Mouse (Mus musculus) intestine, postnatal 0 days (tissue): Measurements from ENCODE around the gene Gucy1b2. TPM values are rescaled to one million over a fixed set of nuclear protein-coding genes. Genes with fewer than 3 reads are reported as not detected.

ENCODE experiments used
- ATAC-seq: fragments of 200-750 bp; cut with Nextera tagmentation; 2 replicates; pipeline ENCODE4 v1.8.0; 2017; ENCODE audit warnings: mild to moderate bottlenecking, moderate TSS enrichment, moderate library complexity
- H3K27ac ChIP-seq: fragments of 300-500 bp; sonication (generic); 2 replicates; pipeline ENCODE4 v1.5.1; 2014; ENCODE audit warnings: mild to moderate bottlenecking, low read depth, low read length, moderate library complexity
- H3K27me3 ChIP-seq: fragments of 300-500 bp; sonication (generic); replicated peaks from 2 replicates; pipeline ENCODE4 v1.6.1; 2014; ENCODE audit warnings: low read length, mixed read lengths; ENCODE audit not compliant: control insufficient read depth, insufficient read depth
- H3K36me3 ChIP-seq: fragments of 300-500 bp; sonication (generic); 2 replicates; pipeline ENCODE4 v1.6.1; 2014; ENCODE audit warnings: mild to moderate bottlenecking, moderate library complexity; ENCODE audit not compliant: control insufficient read depth, insufficient read depth
- H3K4me1 ChIP-seq: fragments of 300-500 bp; sonication (generic); replicated peaks from 2 replicates; pipeline ENCODE4 v1.6.1; 2014; ENCODE audit warnings: antibody characterized with exemption, low read length, mixed read lengths; ENCODE audit not compliant: control insufficient read depth, insufficient read depth
- H3K4me2 ChIP-seq: fragments of 300-500 bp; sonication (generic); replicated peaks from 2 replicates; pipeline ENCODE4 v1.6.1; 2014; ENCODE audit warnings: low read depth, mild to moderate bottlenecking, moderate library complexity
- H3K4me3 ChIP-seq: fragments of 300-500 bp; sonication (generic); 2 replicates; pipeline ENCODE4 v1.5.1; 2014; ENCODE audit warnings: low read depth, low read length
- H3K9ac ChIP-seq: fragments of 300-500 bp; sonication (generic); 2 replicates; pipeline ENCODE4 v1.6.1; 2014; ENCODE audit warnings: mild to moderate bottlenecking, low read depth, low read length
- H3K9me3 ChIP-seq: fragments of 300-500 bp; sonication (generic); 2 replicates; pipeline ENCODE4 v1.6.1; 2016; ENCODE audit warnings: mixed run types; ENCODE audit not compliant: control insufficient read depth
- CTCF ChIP-seq: sonication (generic); IDR thresholded peaks from 2 replicates; pipeline ENCODE4 v1.5.1; 2016; ENCODE audit warnings: low read depth, mild to moderate bottlenecking, control low read depth, antibody characterized with exemption, moderate library complexity
- WGBS: fragments of 180-500 bp; shearing (Covaris S2); extraction: QIAGEN DNeasy Blood & Tissue Kit; methylation state at CpG from one replicate; pipeline ENCODE4 v1.1.7; 2014; 5-methylcytosine and 5-hydroxymethylcytosine counted together
- polyA plus RNA-seq: library from polyadenylated mRNA; unstranded; fragments of >200 nt; fragmentation: Nextera tagmentation; extraction: Ambion mirVana; gene quantifications from 2 replicates; pipeline ENCODE4 v1.2.1, GENCODE M21; 2015

The Gucy1b2 gene
- polyA plus RNA-seq, 1 experiment from 2014 or later, result 0.07 TPM

DNA sequence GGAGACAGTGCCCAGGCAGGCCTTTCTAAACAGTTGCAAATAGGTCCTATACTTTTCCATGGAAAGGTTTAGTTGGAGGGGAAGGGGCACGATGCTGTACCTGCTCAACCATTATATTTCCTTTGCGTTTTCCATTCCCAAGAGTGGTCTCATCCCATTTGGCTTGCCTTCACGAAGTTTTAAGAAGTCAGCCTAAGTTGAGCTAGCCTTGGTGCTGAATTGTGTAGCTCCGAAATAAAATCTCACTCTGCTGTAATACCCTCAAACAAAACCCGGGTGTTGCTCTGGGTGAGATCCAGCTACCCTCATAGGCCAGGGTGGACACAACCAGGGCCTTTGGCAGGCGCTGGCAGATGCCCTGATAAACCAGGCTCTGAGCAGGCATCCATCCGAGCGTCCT is 25.3 kb upstream of the Gucy1b2 start:
- no peak overlapping the region for H3K4me3 ChIP-seq
- no peak for TF ChIP-seq CTCF
- H3K36me3 ChIP-seq, result no peaks in the 10 kb centered on the region
- 0 out of 2 replicates have a peak, but pooled peaks cover 2% of the 10 kb centered on the region for H3K27me3 ChIP-seq
- H3K9ac ChIP-seq, result no peak overlapping the region
- no peak overlapping the region for H3K4me2 ChIP-seq
- no peak for ATAC-seq
- H3K9me3 ChIP-seq, result no peaks in the 10 kb centered on the region
- H3K27ac ChIP-seq, result no peak overlapping the region
- 36% methylated on average over 8 of the region's 8 CpGs for WGBS
- H3K4me1 ChIP-seq, result no peaks in the 10 kb centered on the region

DNA sequence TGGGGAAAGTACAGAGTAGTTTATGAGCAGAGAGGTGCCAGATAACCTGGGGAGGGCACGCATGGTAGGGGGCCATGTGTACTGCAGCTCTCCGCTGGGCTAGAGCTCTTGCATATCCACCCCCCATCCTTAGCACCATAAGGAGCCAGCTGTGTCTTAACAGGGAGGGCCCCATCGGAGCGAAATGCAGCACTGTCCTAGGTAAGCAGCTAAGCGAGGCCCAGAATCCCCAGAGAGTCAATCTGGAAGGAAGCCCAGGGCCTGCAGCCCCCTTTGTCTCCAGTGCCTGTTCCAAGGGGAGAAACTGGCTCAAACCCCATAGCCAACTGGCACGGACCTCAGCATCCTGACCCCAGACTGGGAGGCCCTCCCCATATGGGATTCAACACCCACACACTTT is 23.3 kb upstream of the Gucy1b2 start:
- Histone ChIP-seq H3K4me1 (no peaks in the 10 kb centered on the region), H3K27ac (no peak overlapping the region), H3K9ac (no peak overlapping the region), H3K36me3 (no peaks in the 10 kb centered on the region), H3K9me3 (no peaks in the 10 kb centered on the region), H3K27me3 (0 out of 2 replicates have a peak, but pooled peaks cover 2% of the 10 kb centered on the region), H3K4me3 (no peak overlapping the region), H3K4me2 (no peak overlapping the region)
- no peak for TF ChIP-seq CTCF
- WGBS, result 55% methylated on average over 6 of the region's 6 CpGs
- ATAC-seq, result no peak

DNA sequence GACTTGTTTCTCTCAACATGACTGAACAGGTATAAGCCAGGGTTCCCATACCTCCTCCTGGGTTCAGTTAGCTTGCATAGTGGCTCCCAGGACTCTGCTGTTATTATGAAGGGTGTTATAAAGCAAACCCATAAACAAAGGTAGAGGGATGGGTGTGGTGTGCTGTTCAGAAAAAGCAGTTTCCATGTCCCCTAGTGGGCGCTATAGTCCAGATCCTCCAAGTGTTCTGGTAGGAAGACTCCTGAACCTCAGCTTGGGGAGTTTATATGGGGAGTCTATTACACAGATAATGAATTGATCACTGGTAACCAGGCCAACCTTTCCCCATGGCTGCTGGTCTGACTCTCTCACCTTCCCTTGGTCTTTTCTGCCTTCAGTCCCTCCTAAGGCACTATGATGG is 18.4 kb upstream of the Gucy1b2 start:
- H3K4me3 ChIP-seq, result no peak overlapping the region
- no peak overlapping the region for H3K27ac ChIP-seq
- H3K4me1 ChIP-seq, result no peaks in the 10 kb centered on the region
- TF ChIP-seq CTCF, result peak; percentile 47; the same call in 1 of the 2 replicates
- H3K9ac ChIP-seq, result no peak overlapping the region
- 59% methylated on average over 1 of the region's 1 CpGs for WGBS
- no peaks in the 10 kb centered on the region for H3K36me3 ChIP-seq
- no peak for ATAC-seq
- 0 out of 2 replicates have a peak, but pooled peaks cover 2% of the 10 kb centered on the region for H3K27me3 ChIP-seq
- H3K4me2 ChIP-seq, result no peak overlapping the region
- no peaks in the 10 kb centered on the region for H3K9me3 ChIP-seq

DNA sequence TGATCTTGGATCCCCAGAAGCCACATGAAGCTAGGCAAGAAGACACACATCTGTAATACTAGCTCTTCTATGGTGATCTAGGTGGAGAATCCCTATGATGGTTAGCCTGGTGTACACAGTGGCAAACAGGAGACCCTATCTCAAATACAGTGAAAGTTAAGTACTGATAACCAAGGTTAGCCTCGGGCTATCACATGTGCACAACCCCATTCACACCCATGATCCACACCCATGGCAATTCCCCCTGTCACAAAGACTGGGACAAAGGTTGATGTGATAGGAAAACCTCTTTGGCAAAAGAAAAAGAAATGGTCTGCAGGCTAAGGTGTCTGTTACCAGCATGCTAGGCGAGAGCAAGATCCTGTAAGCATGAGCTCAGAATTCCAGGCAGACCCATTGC is 16.0 kb upstream of the Gucy1b2 start:
- no peak for ATAC-seq
- no peak overlapping the region for H3K4me3 ChIP-seq
- H3K4me1 ChIP-seq, result no peaks in the 10 kb centered on the region
- no peaks in the 10 kb centered on the region for H3K27me3 ChIP-seq
- WGBS, result 45% methylated on average over 2 of the region's 2 CpGs
- H3K36me3 ChIP-seq, result no peaks in the 10 kb centered on the region
- no peaks in the 10 kb centered on the region for H3K9me3 ChIP-seq
- no peak overlapping the region for H3K4me2 ChIP-seq
- H3K27ac ChIP-seq, result no peak overlapping the region
- no peak overlapping the region for H3K9ac ChIP-seq
- no peak for TF ChIP-seq CTCF

DNA sequence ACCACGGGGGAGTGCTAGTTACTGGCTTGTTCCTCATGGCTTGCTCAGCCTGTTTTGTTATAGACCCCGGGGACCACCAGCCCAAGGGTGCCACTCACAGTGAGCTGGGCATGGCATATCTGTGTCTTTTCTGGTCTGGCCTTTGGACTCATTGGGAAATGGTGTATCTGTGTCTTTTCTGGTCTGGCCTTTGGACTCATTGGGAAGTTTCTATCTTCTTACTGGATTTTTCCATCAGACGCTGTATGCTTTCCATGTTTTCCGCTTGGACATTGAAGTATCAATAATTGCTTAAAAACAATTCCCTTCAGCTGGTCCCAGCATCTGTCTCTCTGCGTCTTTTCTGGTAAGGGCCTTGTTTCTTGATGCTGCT is 12.7 kb upstream of the Gucy1b2 start:
- 66% methylated on average over 5 of the region's 5 CpGs for WGBS
- Histone ChIP-seq H3K9me3 (no peaks in the 10 kb centered on the region), H3K4me2 (peak overlapping the region; percentile 44; the same call in 1 of the 2 replicates), H3K36me3 (no peaks in the 10 kb centered on the region), H3K4me1 (no peaks in the 10 kb centered on the region; the same call in 1 of the 2 replicates), H3K4me3 (no peak overlapping the region), H3K9ac (no peak overlapping the region), H3K27ac (peak overlapping the region; percentile 90), H3K27me3 (no peaks in the 10 kb centered on the region)
- ATAC-seq, result peak; percentile 88
- no peak for TF ChIP-seq CTCF

DNA sequence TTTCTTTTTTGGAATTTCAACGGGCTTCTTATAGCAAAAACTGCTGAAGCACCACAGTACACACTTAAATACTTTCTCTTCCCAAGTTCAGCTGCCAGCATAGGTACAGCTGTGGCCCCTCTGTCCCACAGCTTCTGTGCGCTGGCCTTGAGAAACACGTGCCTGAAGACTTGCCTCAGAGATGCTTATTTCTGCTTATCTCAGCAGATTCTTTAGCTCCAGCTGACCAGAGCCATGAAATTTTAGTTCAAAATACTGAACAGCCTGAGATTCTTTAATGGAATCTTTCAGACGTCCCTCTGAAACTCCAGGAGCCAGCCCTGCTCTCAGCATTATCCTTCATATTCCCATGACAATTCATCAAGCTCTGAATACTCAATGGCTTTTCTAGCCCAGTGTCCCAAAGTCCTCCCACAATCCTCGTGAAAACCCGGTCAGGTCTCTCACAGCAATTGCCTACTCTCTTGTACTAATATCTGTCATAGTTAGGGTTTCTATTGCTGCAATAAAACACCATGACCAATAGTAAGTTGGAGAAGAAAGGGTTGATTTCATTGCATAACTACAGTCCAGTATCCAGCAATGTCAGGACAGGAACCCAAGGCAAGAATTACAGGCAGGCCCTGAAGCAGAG is 12.1 kb upstream of the Gucy1b2 start:
- H3K27me3 ChIP-seq, result no peaks in the 10 kb centered on the region
- H3K4me3 ChIP-seq, result no peak overlapping the region
- H3K9ac ChIP-seq, result no peak overlapping the region
- no peaks in the 10 kb centered on the region for H3K9me3 ChIP-seq
- ATAC-seq, result peak; percentile 89
- peak overlapping the region; percentile 90 for H3K27ac ChIP-seq
- H3K36me3 ChIP-seq, result no peaks in the 10 kb centered on the region
- H3K4me1 ChIP-seq, result no peaks in the 10 kb centered on the region; the same call in 1 of the 2 replicates
- 47% methylated on average over 6 of the region's 6 CpGs for WGBS
- no peak for TF ChIP-seq CTCF
- peak overlapping the region; percentile 44; the same call in 1 of the 2 replicates for H3K4me2 ChIP-seq
